Mouse (Mus musculus) CH12.LX (cell line): Measurements from ENCODE around the gene Ino80d. TPM values are rescaled to one million over a fixed set of nuclear protein-coding genes. Genes with fewer than 3 reads are reported as not detected.

ENCODE experiments used
- DNase-seq: peaks from one replicate; pipeline ENCODE4 v3.0.0-alpha.2; 2013; ENCODE audit errors: extremely low read depth
- H3K27ac ChIP-seq: 2 replicates; pipeline ENCODE4 v1.5.1; 2012; ENCODE audit warnings: low read depth, mild to moderate bottlenecking, control low read depth, moderate library complexity; ENCODE audit not compliant: insufficient read depth
- H3K27me3 ChIP-seq: replicated peaks from 2 replicates; pipeline ENCODE3; 2012; ENCODE audit warnings: inconsistent platforms
- H3K36me3 ChIP-seq, 2 experiments: replicated peaks in 1 of 2; 2 replicates each; pipeline versions ENCODE3 to v1.6.1; 2012; ENCODE audit warnings: inconsistent platforms in 1 of 2, low read length in 1 of 2, mild to moderate bottlenecking in 1 of 2, mixed read lengths in 1 of 2, moderate library complexity in 1 of 2; ENCODE audit not compliant: control insufficient read depth in 1 of 2, insufficient read depth in 1 of 2
- H3K4me1 ChIP-seq, 2 experiments: 2 replicates each; pipeline ENCODE4 v1.6.1; 2012; ENCODE audit warnings: inconsistent platforms in 1 of 2, moderate library complexity in 1 of 2; ENCODE audit not compliant: insufficient read depth in 2 of 2, control insufficient read depth in 1 of 2
- H3K4me2 ChIP-seq: 2 replicates; pipeline ENCODE4 v1.6.1; 2012; ENCODE audit warnings: low read depth, mild to moderate bottlenecking, control low read depth; ENCODE audit not compliant: poor library complexity, insufficient read depth, severe bottlenecking
- H3K4me3 ChIP-seq, 3 experiments: fragments of 150-350 bp in 1 of 3; sonication (generic) in 1 of 3; replicated peaks in 1 of 3; 2 replicates each; pipeline versions ENCODE3 to v1.5.1; 2011 to 2012; ENCODE audit warnings: low read depth in 2 of 3, low read length in 2 of 3, mild to moderate bottlenecking in 2 of 3, moderate library complexity in 2 of 3, control low read depth in 1 of 3, improper control_type of control experiment in 1 of 3, inconsistent platforms in 1 of 3, mixed read lengths in 1 of 3; ENCODE audit not compliant: poor library complexity in 1 of 3
- H3K79me2 ChIP-seq: replicated peaks from 2 replicates; pipeline ENCODE4 v1.6.1; 2012; ENCODE audit warnings: mild to moderate bottlenecking, moderate library complexity; ENCODE audit not compliant: control insufficient read depth, poor library complexity, insufficient read depth, severe bottlenecking; ENCODE audit errors: extremely low read depth
- H3K9ac ChIP-seq: 2 replicates; pipeline ENCODE4 v1.6.1; 2012; ENCODE audit warnings: low read depth, mild to moderate bottlenecking, control low read depth, moderate library complexity; ENCODE audit not compliant: insufficient read depth
- H3K9me3 ChIP-seq: replicated peaks from 2 replicates; pipeline ENCODE3; 2012; ENCODE audit warnings: low read length, inconsistent platforms, mixed read lengths
- BHLHE40 ChIP-seq: IDR thresholded peaks from 2 replicates; pipeline ENCODE4 v1.6.1; 2011; ENCODE audit warnings: mild to moderate bottlenecking, low read depth, low read length, improper control_type of control experiment
- CHD1 ChIP-seq: IDR thresholded peaks from 2 replicates; pipeline ENCODE4 v1.6.1; 2012; ENCODE audit warnings: low read depth, low read length, improper control_type of control experiment, inconsistent platforms
- CHD2 ChIP-seq: IDR thresholded peaks from 2 replicates; pipeline ENCODE4 v1.6.1; 2011; ENCODE audit warnings: low read length, improper control_type of control experiment
- CTCF ChIP-seq, 2 experiments: IDR thresholded peaks in 1 of 2; conservative IDR thresholded peaks in 1 of 2; 2 replicates each; pipeline ENCODE4 v1.5.1; 2011 to 2012; ENCODE audit warnings: low read depth in 2 of 2, low read length in 2 of 2, improper control_type of control experiment in 1 of 2, inconsistent platforms in 1 of 2, mild to moderate bottlenecking in 1 of 2, moderate library complexity in 1 of 2
- EP300 ChIP-seq: IDR thresholded peaks from 2 replicates; pipeline ENCODE4 v1.6.1; 2011; ENCODE audit warnings: low read length, improper control_type of control experiment
- ETS1 ChIP-seq: conservative IDR thresholded peaks from 2 replicates; pipeline ENCODE4 v1.6.1; 2012; ENCODE audit warnings: low read depth, mild to moderate bottlenecking, inconsistent platforms, low read length, improper control_type of control experiment, moderate library complexity
- GABPA ChIP-seq: IDR thresholded peaks from 2 replicates; pipeline ENCODE4 v1.6.1; 2012; ENCODE audit warnings: low read depth, low read length, improper control_type of control experiment, inconsistent platforms; ENCODE audit not compliant: insufficient replicate concordance
- HCFC1 ChIP-seq: IDR thresholded peaks from 2 replicates; pipeline ENCODE4 v1.6.1; 2012; ENCODE audit warnings: low read depth, mild to moderate bottlenecking, inconsistent platforms, low read length, improper control_type of control experiment
- JUN ChIP-seq: IDR thresholded peaks from 2 replicates; pipeline ENCODE4 v1.6.1; 2011; ENCODE audit warnings: low read depth, mild to moderate bottlenecking, low read length, improper control_type of control experiment, moderate library complexity; ENCODE audit not compliant: insufficient read depth
- KAT2A ChIP-seq: IDR thresholded peaks from 2 replicates; pipeline ENCODE4 v1.6.1; 2012; ENCODE audit warnings: low read length, improper control_type of control experiment, inconsistent platforms; ENCODE audit not compliant: insufficient replicate concordance
- MAX ChIP-seq: IDR thresholded peaks from 2 replicates; pipeline ENCODE4 v1.6.1; 2011; ENCODE audit warnings: low read length, improper control_type of control experiment
- MAZ ChIP-seq: IDR thresholded peaks from 2 replicates; pipeline ENCODE4 v1.6.1; 2012; ENCODE audit warnings: low read depth, mild to moderate bottlenecking, inconsistent platforms, low read length, improper control_type of control experiment, moderate library complexity
- MXI1 ChIP-seq: IDR thresholded peaks from 2 replicates; pipeline ENCODE4 v1.6.1; 2011; ENCODE audit warnings: mild to moderate bottlenecking, low read depth, low read length, improper control_type of control experiment
- MYC ChIP-seq: IDR thresholded peaks from 2 replicates; pipeline ENCODE4 v1.6.1; 2011; ENCODE audit warnings: low read depth, mild to moderate bottlenecking, improper control_type of control experiment, low read length
- NRF1 ChIP-seq: IDR thresholded peaks from 2 replicates; pipeline ENCODE4 v1.6.1; 2014; ENCODE audit warnings: low read depth, mild to moderate bottlenecking, inconsistent platforms, low read length, improper control_type of control experiment, moderate library complexity
- PAX5 ChIP-seq: IDR thresholded peaks from 2 replicates; pipeline ENCODE4 v1.6.1; 2012; ENCODE audit warnings: low read length, inconsistent platforms, mixed read lengths
- POLR2AphosphoS2 ChIP-seq: IDR thresholded peaks from 2 replicates; pipeline ENCODE4 v1.6.1; 2011; ENCODE audit warnings: low read depth, low read length, improper control_type of control experiment
- RAD21 ChIP-seq: IDR thresholded peaks from 2 replicates; pipeline ENCODE4 v1.6.1; 2011; ENCODE audit warnings: low read depth, mild to moderate bottlenecking, low read length, improper control_type of control experiment, moderate library complexity
- SIN3A ChIP-seq: IDR thresholded peaks from 2 replicates; pipeline ENCODE4 v1.6.1; 2012; ENCODE audit warnings: low read length, improper control_type of control experiment, inconsistent platforms
- SMC3 ChIP-seq: IDR thresholded peaks from 2 replicates; pipeline ENCODE4 v1.6.1; 2011; ENCODE audit warnings: low read depth, low read length, improper control_type of control experiment
- UBTF ChIP-seq: IDR thresholded peaks from 2 replicates; pipeline ENCODE4 v1.6.1; 2012; ENCODE audit warnings: low read depth, mild to moderate bottlenecking, inconsistent platforms, low read length, improper control_type of control experiment, moderate library complexity
- USF1 ChIP-seq: IDR thresholded peaks from 2 replicates; pipeline ENCODE4 v1.6.1; 2014; ENCODE audit warnings: low read depth, mild to moderate bottlenecking, inconsistent platforms, low read length, improper control_type of control experiment
- USF2 ChIP-seq: conservative IDR thresholded peaks from 2 replicates; pipeline ENCODE4 v1.6.1; 2011; ENCODE audit warnings: low read depth, low read length, improper control_type of control experiment
- ZC3H11A ChIP-seq: IDR thresholded peaks from 2 replicates; pipeline ENCODE4 v1.6.1; 2012; ENCODE audit warnings: low read depth, mild to moderate bottlenecking, inconsistent platforms, low read length, improper control_type of control experiment
- ZKSCAN1 ChIP-seq: IDR thresholded peaks from 2 replicates; pipeline ENCODE4 v1.6.1; 2012; ENCODE audit warnings: low read depth, inconsistent platforms, low read length, improper control_type of control experiment, borderline replicate concordance
- ZNF384 ChIP-seq: IDR thresholded peaks from 2 replicates; pipeline ENCODE4 v1.6.1; 2012; ENCODE audit warnings: low read depth, low read length, improper control_type of control experiment, inconsistent platforms
- dilution Hi-C: fragments of 300-500 bp; cut with MboI; formaldehyde crosslinking; loops from 2 replicates; pipeline ENCODE4 v1.14.3; 2020; ENCODE audit warnings: low sequenced_read_pairs; ENCODE audit not compliant: extremely low pct_unique_long_range_greater_than_20kb, extremely low pct_ligation_motif_present
- in situ Hi-C: fragments of 300-500 bp; cut with MboI; formaldehyde crosslinking; loops from 3 replicates; pipeline ENCODE4 v1.14.3; 2019; ENCODE audit warnings: low sequenced_read_pairs, low pct_ligation_motif_present, low pct_unique_long_range_greater_than_20kb, mixed read lengths
- polyA plus RNA-seq: library from polyadenylated mRNA; unstranded; fragments of >175 nt; gene quantifications from 2 replicates; pipeline ENCODE4 v1.2.1, GENCODE M21; 2012; ENCODE audit warnings: low read depth; ENCODE audit not compliant: insufficient read length
- total RNA-seq, 2 experiments: library from RNA; depleted of rRNA; stranded (reverse); fragments of 300-350 nt in 1 of 2; fragments of >200 nt in 1 of 2; gene quantifications; 2 replicates each; pipeline ENCODE4 v1.2.3; 2012 to 2014

The Ino80d gene
- total and polyA plus RNA-seq, 3 experiments, result 4.5 to 5.8 (median 4.6) TPM

DNA sequence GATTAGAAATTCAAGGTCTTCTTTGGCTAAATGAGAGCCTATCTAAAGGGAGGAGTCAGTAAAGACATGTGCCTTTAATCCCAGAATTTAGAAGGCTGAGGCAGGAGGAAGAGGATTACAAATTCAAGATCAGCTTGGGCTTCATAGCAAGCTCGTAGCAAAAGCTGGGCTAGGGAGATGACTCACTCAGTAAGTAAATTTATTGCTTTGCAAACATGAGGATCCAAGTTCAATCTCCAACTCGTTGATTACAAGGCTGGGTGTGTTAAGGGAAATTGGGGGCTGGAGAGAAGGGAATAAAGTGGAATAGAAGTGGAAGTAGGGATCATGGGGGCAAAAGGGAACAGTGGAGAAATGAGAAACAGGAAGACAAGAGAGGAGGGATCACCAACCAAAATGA lies 94.6 kb downstream of the Ino80d start:
- Histone ChIP-seq H3K4me3 (no peak overlapping the region), H3K27me3 (no peaks in the 10 kb centered on the region), H3K4me2 (no peak overlapping the region), H3K9me3 (no peaks in the 10 kb centered on the region), H3K36me3 (no peaks in the 10 kb centered on the region), H3K4me1 (no peaks in the 10 kb centered on the region), H3K9ac (no peak overlapping the region), H3K27ac (no peak overlapping the region), H3K79me2 (no peaks in the 10 kb centered on the region)
- in situ Hi-C loops, result no loop called here
- TF ChIP-seq CHD1, result no peak
- TF ChIP-seq MAZ, result no peak
- no peak for TF ChIP-seq ETS1
- no peak for TF ChIP-seq SIN3A
- dilution Hi-C loops, result no loop called here
- no peak for DNase-seq

DNA sequence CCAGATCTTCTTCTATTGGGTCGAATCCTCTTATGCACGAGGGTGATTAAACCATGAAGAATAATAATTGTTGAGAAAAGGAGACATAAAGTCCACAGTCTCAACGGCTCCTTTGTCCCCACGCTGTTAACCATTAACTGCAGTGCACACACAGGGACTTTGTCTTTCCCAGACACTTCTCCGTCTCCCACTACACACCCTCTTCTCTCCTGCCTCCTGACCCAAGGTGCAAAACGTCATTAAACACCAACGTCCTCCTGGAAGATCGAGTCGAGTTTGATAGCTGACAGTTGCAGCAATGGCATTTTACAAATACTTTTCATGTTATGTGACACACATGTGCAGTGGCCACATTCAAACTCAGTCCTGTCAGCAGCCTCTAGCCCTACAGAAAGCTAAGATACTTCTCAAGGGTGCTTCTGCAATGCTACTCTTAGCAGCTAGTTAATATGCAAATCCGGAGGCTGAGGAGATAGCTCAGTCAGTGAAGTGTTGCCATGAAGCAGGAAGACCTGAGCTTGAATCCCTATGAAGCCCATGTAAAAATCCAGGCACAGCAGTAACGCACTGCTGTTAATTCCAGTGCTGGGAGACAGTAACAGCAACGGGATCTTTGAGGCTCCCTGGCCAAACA lies 109.3 kb downstream of the Ino80d start:
- H3K4me1 ChIP-seq, result peaks cover 9 to 47% of the 10 kb centered on the region in 2 experiments
- H3K79me2 ChIP-seq, result no peaks in the 10 kb centered on the region
- H3K36me3 ChIP-seq, result no peaks in the 10 kb centered on the region
- in situ Hi-C loops, result no loop called here
- no peak overlapping the region for H3K4me3 ChIP-seq
- no peak overlapping the region for H3K9ac ChIP-seq
- H3K27me3 ChIP-seq, result no peaks in the 10 kb centered on the region
- peak; percentile 45 for DNase-seq
- no peak overlapping the region for H3K27ac ChIP-seq
- TF ChIP-seq MXI1 (no peak), ETS1 (no peak), EP300 (no peak), USF2 (no peak), POLR2AphosphoS2 (no peak), KAT2A (no peak), CHD2 (no peak)
- TF ChIP-seq, all 38 proteins: peak for 0
- Histone ChIP-seq H3K9me3 (no peaks in the 10 kb centered on the region), H3K4me2 (no peak overlapping the region)
- dilution Hi-C loops, result no loop called here

DNA sequence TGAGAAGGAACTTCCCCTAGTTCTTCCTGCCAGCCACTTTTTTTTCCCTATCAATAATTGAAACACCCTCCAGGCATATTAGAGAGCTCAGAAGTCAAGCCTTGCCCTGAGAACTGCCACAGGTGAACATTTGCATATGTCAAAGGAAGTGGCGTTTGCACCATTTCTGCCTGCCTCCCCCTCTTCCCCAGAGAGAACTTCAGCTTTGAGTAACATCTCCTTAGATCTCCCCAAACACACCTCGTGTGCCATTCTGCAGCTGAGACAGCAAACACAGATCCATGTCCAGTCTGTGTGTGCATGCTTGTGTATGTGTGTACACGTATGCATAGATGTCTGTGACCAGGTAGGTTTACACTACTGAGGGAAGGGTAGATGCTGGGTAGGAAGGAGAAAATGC lies 112.6 kb downstream of the Ino80d start:
- Histone ChIP-seq H3K9me3 (no peaks in the 10 kb centered on the region), H3K79me2 (no peaks in the 10 kb centered on the region), H3K4me2 (peak overlapping the region; percentile 84), H3K27ac (no peak overlapping the region), H3K4me1 (peaks cover 9 to 47% of the 10 kb centered on the region in 2 experiments), H3K9ac (no peak overlapping the region), H3K27me3 (no peaks in the 10 kb centered on the region), H3K4me3 (peak overlapping the region in 1 of 3 experiments; percentile 31), H3K36me3 (no peaks in the 10 kb centered on the region)
- dilution Hi-C loops (no loop called here), in situ Hi-C loops (no loop called here)
- DNase-seq, result peak; percentile 81
- no peak for TF ChIP-seq UBTF
- no peak for TF ChIP-seq ZKSCAN1
- no peak for TF ChIP-seq KAT2A
- peak; percentile 80 for TF ChIP-seq EP300
- TF ChIP-seq USF1, result no peak
- peak; percentile 25; the same call in 1 of the 2 replicates for TF ChIP-seq HCFC1
- TF ChIP-seq ZC3H11A, result no peak
- TF ChIP-seq GABPA, result no peak
- no peak for TF ChIP-seq RAD21
- peak; percentile 66 for TF ChIP-seq BHLHE40
- TF ChIP-seq MAX, result 0 out of 2 replicates have a peak, but pooled peaks have one; percentile 36
- TF ChIP-seq MYC, result peak; percentile 67; the same call in 1 of the 2 replicates
- no peak for TF ChIP-seq NRF1
- TF ChIP-seq SIN3A, result peak; percentile 78
- no peak for TF ChIP-seq CTCF (conservative IDR thresholded peaks at IDR 0.05 in 1 of 2, IDR thresholded peaks at IDR 0.05 in 1 of 2; ENCODE audit: low read depth in 2 of 2, low read length in 2 of 2)
- no peak for TF ChIP-seq SMC3
- TF ChIP-seq PAX5, result no peak
- peak; percentile 37; the same call in 1 of the 2 replicates for TF ChIP-seq JUN
- no peak for TF ChIP-seq POLR2AphosphoS2
- peak; percentile 67 for TF ChIP-seq ZNF384
